Mouse (Mus musculus) layer of hippocampus, postnatal 36 days (tissue): ENCODE data around the gene Anp32b. TPM values are rescaled to one million over a fixed set of nuclear protein-coding genes. Genes with fewer than 3 reads are reported as not detected.

Experiments
- DNase-seq, 2 experiments: peaks; one replicate each; pipeline ENCODE4 v3.0.0; 2022
- total RNA-seq, 2 experiments: library from RNA; stranded (reverse); gene quantifications; 2 replicates each; pipeline ENCODE4 v1.2.3; 2021

Gene Anp32b
- total RNA-seq, 2 experiments from 2014 or later, result 50.2 to 55.6 TPM

DNA sequence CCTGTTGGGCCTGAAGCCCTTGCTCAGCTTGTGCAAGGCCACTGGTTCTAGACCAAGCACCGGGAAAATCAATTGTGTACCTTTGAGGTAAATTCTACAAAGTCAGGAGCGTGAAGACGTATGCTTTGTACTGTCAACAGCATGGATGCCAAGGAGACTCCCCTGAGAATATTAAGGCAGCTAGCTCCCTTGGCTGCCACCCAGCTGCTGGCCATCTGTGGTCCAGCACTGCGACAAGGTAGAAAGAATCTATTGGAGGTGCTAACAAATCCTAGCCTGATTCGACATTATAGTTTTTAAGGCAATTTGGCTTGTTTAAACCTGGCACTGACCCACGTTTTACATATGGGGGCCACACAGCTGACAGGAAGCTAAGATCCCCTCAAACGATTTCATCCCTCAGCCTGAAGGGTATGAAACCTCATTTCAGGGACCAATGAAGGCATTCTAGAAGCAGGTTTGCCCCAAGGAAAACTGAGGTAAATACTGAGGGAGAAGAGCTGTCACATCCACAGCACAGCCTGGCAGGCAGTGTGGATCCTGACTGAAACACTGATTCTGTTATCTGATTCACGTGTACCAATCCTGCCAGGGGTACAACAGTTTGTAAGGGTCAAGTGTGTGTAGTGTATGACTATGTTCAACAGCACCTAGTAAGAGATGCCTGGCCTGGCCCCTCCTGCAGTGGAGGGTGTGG, 54.8 kb downstream of the Anp32b start:
- no peak for DNase-seq

DNA sequence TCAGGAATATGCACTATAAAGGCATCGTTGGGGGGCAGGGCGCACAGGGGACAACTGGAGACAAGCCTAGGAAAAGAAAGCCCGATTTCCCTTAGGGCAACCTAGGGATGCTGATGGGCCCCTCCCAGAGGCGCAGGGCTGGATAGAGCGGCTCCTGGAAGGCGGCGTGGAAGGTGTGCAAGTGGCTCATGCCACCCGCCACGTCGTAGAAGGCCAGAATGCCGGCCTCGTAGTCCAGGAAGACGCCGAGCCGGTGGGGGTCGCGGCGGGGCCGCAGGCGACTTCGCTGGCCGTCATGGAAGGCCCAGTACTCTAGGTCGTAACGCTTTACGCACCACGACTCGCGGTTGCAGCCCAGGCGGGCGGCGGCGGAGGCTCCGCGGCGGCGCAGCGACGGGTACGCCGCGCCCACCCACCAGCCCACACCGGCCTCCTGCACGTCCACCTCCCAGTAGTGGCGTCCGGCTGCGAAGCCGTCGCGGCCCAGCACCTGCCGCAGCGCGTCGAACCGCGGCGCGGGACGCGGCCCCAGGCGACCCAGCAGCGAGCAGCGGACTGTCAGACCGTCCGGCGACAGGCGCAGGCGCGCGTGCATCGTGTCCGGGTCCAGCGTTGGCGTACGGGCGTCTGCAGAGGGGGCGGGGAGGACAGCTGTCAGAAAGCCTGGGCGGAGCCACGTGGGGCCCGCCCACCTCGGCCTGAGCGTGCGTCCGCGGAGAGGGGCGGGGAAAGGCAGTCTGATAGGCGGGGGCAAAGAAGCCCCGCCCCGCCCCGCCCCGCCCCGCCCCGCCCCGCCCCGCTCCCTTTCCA, 56.3 kb downstream of the Anp32b start:
- peak; percentile 95 to 96 for DNase-seq

DNA sequence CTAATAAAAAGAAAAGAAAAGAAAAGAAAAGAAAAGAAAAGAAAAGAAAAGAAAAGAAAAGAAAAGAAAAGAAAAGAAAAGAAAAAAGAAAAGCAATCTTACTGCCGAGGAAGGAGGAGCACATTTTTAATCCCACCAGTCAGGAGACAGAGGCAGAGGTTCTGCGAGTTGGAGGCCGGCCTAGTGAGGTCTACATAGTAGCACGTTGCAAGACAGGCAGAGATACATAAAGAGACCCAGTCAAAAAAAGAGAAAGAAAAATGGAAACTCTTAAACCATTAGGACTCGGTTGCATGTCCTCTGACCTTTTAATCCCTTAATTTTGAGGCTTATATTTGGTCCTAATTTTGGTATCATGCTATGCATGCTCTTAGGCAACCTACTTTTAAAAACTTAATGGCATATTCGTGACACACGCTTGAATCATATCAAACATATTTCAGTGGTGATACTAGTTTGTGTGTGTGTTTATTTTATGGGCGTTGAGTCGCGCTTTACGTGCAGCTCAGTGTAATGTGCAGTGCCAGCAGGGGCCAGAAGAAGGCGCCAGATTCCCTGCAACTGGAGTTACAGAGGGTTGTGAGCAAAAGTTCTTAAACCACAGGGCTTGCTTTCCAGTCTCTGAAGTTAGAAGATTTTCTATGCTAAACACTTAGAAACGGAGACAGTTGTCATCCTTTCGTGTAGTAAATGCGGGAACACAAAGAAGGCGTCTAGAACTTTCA, 57.2 kb downstream of the Anp32b start:
- peak; percentile 45 to 60 for DNase-seq

DNA sequence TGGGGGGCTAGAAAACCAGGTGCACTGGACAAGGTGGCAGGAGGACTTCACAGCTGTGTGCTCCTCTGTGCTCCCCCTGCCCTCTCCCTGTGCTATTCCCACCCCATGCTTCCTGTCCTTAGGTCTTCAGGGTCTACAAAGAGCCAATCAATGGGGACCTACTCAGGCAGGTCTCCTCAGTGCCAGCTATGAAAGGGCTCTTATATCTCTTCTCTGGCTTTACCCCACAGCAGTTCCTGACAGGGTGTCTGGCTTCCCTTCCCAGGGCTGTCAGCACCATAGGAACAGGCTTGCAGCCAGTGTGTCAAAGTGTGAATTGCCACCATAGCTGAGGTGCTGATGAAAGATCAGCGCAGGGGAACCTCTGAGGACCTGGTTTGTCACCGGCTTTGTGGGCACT, 69.8 kb downstream of the Anp32b start:
- DNase-seq, result no peak

DNA sequence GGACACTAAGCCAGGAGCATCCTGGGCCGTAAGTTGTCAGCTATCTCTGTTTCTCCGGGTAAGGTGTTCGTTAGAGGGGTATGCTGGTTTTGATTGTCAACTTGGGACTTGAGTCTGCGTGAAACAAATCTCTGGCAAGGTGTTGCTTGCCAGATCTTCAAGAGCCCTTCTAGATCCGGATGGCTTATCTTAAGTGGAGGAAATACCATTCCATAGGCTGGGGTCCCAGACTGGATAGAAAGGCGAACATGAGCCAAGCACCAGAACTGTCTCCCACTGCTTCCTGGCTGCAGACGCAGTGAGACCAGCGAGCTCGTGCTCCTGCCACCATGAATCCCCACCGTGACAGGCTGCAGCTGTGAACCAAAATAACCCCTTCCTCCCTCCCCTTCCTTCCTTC, 70.8 kb downstream of the Anp32b start:
- DNase-seq, result no peak

Other genes starting within 250 kb of the Anp32b start
- not detected for gene Foxe1, start 107.3 kb upstream of the Anp32b start, total RNA-seq
- gene Trmo, start 61.5 kb upstream of the Anp32b start, total RNA-seq, result 1 to 10 TPM; 4.5 to 5.0 TPM
- not detected for gene Hemgn, start 37.4 kb upstream of the Anp32b start, total RNA-seq
- 10 to 100 TPM; 16.1 to 19.0 TPM for gene Nans, start 38.3 kb downstream of the Anp32b start, total RNA-seq
- gene Trim14, start 85.2 kb downstream of the Anp32b start, total RNA-seq, result 1 to 10 TPM in 1 of 2 experiments, under 1 TPM in 1; 0.88 to 1.1 TPM
- 10 to 100 TPM; 16.0 to 17.0 TPM for gene Coro2a, start 151.3 kb downstream of the Anp32b start, total RNA-seq
- 1 to 10 TPM; 2.4 to 3.1 TPM for gene Tbc1d2, start 199.3 kb downstream of the Anp32b start, total RNA-seq